Mouse (Mus musculus) embryonic facial prominence, embryonic 10.5 days (tissue): Measurements from ENCODE around the gene Slc16a10. TPM values are rescaled to one million over a fixed set of nuclear protein-coding genes. Genes with fewer than 3 reads are reported as not detected.
"Not testable (repeated sequence)": the region's sequence is repeated elsewhere in the genome, so short reads cannot be mapped to it uniquely, and the experiment has no call there.

ENCODE experiments used
- DNase-seq: peaks from one replicate; pipeline ENCODE4 v3.0.0-alpha.2; 2017; ENCODE audit warnings: low spot score
- H3K27ac ChIP-seq: fragments of 300-500 bp; sonication (generic); replicated peaks from 2 replicates; pipeline ENCODE4 v1.5.1; 2016; ENCODE audit warnings: mild to moderate bottlenecking
- H3K27me3 ChIP-seq: fragments of 300-500 bp; sonication (generic); replicated peaks from 2 replicates; pipeline ENCODE4 v1.6.1; 2016; ENCODE audit warnings: low read depth, mild to moderate bottlenecking; ENCODE audit not compliant: poor library complexity, severe bottlenecking
- H3K36me3 ChIP-seq: fragments of 300-500 bp; sonication (generic); replicated peaks from 2 replicates; pipeline ENCODE4 v1.6.1; 2016; ENCODE audit warnings: mild to moderate bottlenecking, moderate library complexity
- H3K4me1 ChIP-seq: fragments of 300-500 bp; sonication (generic); 2 replicates; pipeline ENCODE4 v1.6.1; 2016
- H3K4me3 ChIP-seq: fragments of 300-500 bp; sonication (generic); 2 replicates; pipeline ENCODE4 v1.5.1; 2016; ENCODE audit warnings: mild to moderate bottlenecking, moderate library complexity
- H3K9me3 ChIP-seq: fragments of 300-500 bp; sonication (generic); 2 replicates; pipeline ENCODE4 v1.6.1; 2016; ENCODE audit warnings: mild to moderate bottlenecking
- WGBS: fragments of 180-500 bp; shearing (Covaris S2); methylation state at CpG from one replicate; pipeline ENCODE4 v1.1.7; 2016; 5-methylcytosine and 5-hydroxymethylcytosine counted together
- polyA plus RNA-seq: library from polyadenylated mRNA; unstranded; fragments of >200 nt; fragmentation: Nextera tagmentation; extraction: Ambion mirVana; gene quantifications from 2 replicates; pipeline ENCODE4 v1.2.1, GENCODE M21; 2016

The Slc16a10 gene
- polyA plus RNA-seq, 1 experiment from 2014 or later = 7.8 TPM

GRCm38 (mm10) chr10:40025560-40025959, 116.5 kb downstream of the Slc16a10 start:
- H3K9me3 ChIP-seq = peaks cover 7% of the 10 kb centered on the region
- H3K27ac ChIP-seq = peak overlapping the region; percentile 80
- H3K4me3 ChIP-seq = peak overlapping the region; percentile 75
- DNase-seq = no peak
- peaks cover 44% of the 10 kb centered on the region for H3K27me3 ChIP-seq
- H3K4me1 ChIP-seq = peaks cover 18% of the 10 kb centered on the region
- H3K36me3 ChIP-seq = no peaks in the 10 kb centered on the region
- 60% methylated on average over 8 of the region's 8 CpGs for WGBS

- Histone ChIP-seq H3K36me3 (no peaks in the 10 kb centered on the region), H3K9me3 (peaks cover 7% of the 10 kb centered on the region), H3K27ac (peak within 1 kb of the TSS; percentile 80), H3K27me3 (peaks cover 46% of the 10 kb centered on the region), H3K4me1 (peaks cover 24% of the 10 kb centered on the region), H3K4me3 (peak within 1 kb of the TSS; percentile 75)
- 1% methylated on average over 46 of the region's 46 CpGs for WGBS
- DNase-seq = peak; percentile 91
These were observed 117.3 kb downstream of the Slc16a10 start, which contains the start of gene Mfsd4b1 for GRCm38 (mm10) chr10:40024554-40025428. Gene Mfsd4b1 (minus strand): TSS chr10:40025268.

GRCm38 (mm10) chr10:40020401-40020800, 121.7 kb downstream of the Slc16a10 start:
- H3K9me3 ChIP-seq = no peaks in the 10 kb centered on the region
- H3K36me3 ChIP-seq = no peaks in the 10 kb centered on the region
- H3K4me3 ChIP-seq = no peak overlapping the region
- no peak for DNase-seq
- 63% methylated on average over 2 of the region's 2 CpGs for WGBS
- no peak overlapping the region for H3K27ac ChIP-seq
- peaks cover 42% of the 10 kb centered on the region for H3K27me3 ChIP-seq
- peaks cover 27% of the 10 kb centered on the region for H3K4me1 ChIP-seq

- no peak for DNase-seq
- 65% methylated on average over 3 of the region's 3 CpGs for WGBS
- peaks cover 18% of the 10 kb centered on the region for H3K4me1 ChIP-seq
- no peak overlapping the region for H3K27ac ChIP-seq
- no peaks in the 10 kb centered on the region for H3K36me3 ChIP-seq
- H3K4me3 ChIP-seq = no peak overlapping the region
- peaks cover 41% of the 10 kb centered on the region for H3K27me3 ChIP-seq
- H3K9me3 ChIP-seq = no peaks in the 10 kb centered on the region
These were observed 122.6 kb downstream of the Slc16a10 start for GRCm38 (mm10) chr10:40019492-40019891.

- WGBS = 90% methylated on average over 5 of the region's 5 CpGs
- peaks cover 29% of the 10 kb centered on the region for H3K27me3 ChIP-seq
- H3K36me3 ChIP-seq = no peaks in the 10 kb centered on the region
- peaks cover 14% of the 10 kb centered on the region for H3K4me1 ChIP-seq
- no peak overlapping the region for H3K4me3 ChIP-seq
- H3K27ac ChIP-seq = no peak overlapping the region
- DNase-seq = no peak
- no peaks in the 10 kb centered on the region for H3K9me3 ChIP-seq
These were observed 123.7 kb downstream of the Slc16a10 start for GRCm38 (mm10) chr10:40018261-40018860.

- no peaks in the 10 kb centered on the region for H3K36me3 ChIP-seq
- WGBS = 84% methylated on average over 11 of the region's 11 CpGs
- no peak for DNase-seq
- H3K4me1 ChIP-seq = no peaks in the 10 kb centered on the region
- H3K27me3 ChIP-seq = no peaks in the 10 kb centered on the region
- H3K27ac ChIP-seq = no peak overlapping the region
- no peaks in the 10 kb centered on the region for H3K9me3 ChIP-seq
- H3K4me3 ChIP-seq = no peak overlapping the region
These were observed 132.5 kb downstream of the Slc16a10 start for GRCm38 (mm10) chr10:40009591-40009990.

- H3K36me3 ChIP-seq = not testable (repeated sequence)
These were observed 133.2 kb downstream of the Slc16a10 start for GRCm38 (mm10) chr10:40008847-40009246.

GRCm38 (mm10) chr10:40007953-40008352, 134.1 kb downstream of the Slc16a10 start:
- DNase-seq = no peak
- H3K4me1 ChIP-seq = no peaks in the 10 kb centered on the region
- WGBS = 86% methylated on average over 4 of the region's 4 CpGs
- H3K4me3 ChIP-seq = no peak overlapping the region
- H3K27ac ChIP-seq = no peak overlapping the region
- H3K36me3 ChIP-seq = no peaks in the 10 kb centered on the region
- no peaks in the 10 kb centered on the region for H3K9me3 ChIP-seq
- no peaks in the 10 kb centered on the region for H3K27me3 ChIP-seq

More at GRCm38 (mm10) chr10:40008847-40009246, 133.2 kb downstream of the Slc16a10 start:
- H3K27me3 ChIP-seq, H3K9me3 ChIP-seq, H3K4me1 ChIP-seq, DNase-seq, H3K27ac ChIP-seq, H3K4me3 ChIP-seq: not testable (repeated sequence)
- 79% methylated on average over 4 of the region's 4 CpGs for WGBS

GRCm38 (mm10) chr10:40006963-40007362, 135.1 kb downstream of the Slc16a10 start:
- H3K36me3 ChIP-seq = no peaks in the 10 kb centered on the region
- H3K27me3 ChIP-seq = no peaks in the 10 kb centered on the region
- H3K4me3 ChIP-seq = no peak overlapping the region
- WGBS = 59% methylated on average over 10 of the region's 10 CpGs
- H3K27ac ChIP-seq = no peak overlapping the region
- no peaks in the 10 kb centered on the region for H3K4me1 ChIP-seq
- H3K9me3 ChIP-seq = no peaks in the 10 kb centered on the region
- no peak for DNase-seq

- no peak overlapping the region for H3K4me3 ChIP-seq
- no peak overlapping the region for H3K27ac ChIP-seq
- no peak for DNase-seq
- H3K36me3 ChIP-seq = no peaks in the 10 kb centered on the region
- no peaks in the 10 kb centered on the region for H3K9me3 ChIP-seq
- 87% methylated on average over 2 of the region's 2 CpGs for WGBS
- no peaks in the 10 kb centered on the region for H3K4me1 ChIP-seq
- no peaks in the 10 kb centered on the region for H3K27me3 ChIP-seq
These were observed 141.3 kb downstream of the Slc16a10 start for GRCm38 (mm10) chr10:40000746-40001145.

- Histone ChIP-seq H3K4me3 (no peak overlapping the region), H3K9me3 (no peaks in the 10 kb centered on the region), H3K36me3 (no peaks in the 10 kb centered on the region), H3K27ac (no peak overlapping the region), H3K27me3 (no peaks in the 10 kb centered on the region), H3K4me1 (no peaks in the 10 kb centered on the region)
- DNase-seq = no peak
- 63% methylated on average over 4 of the region's 4 CpGs for WGBS
These were observed 150.9 kb downstream of the Slc16a10 start for GRCm38 (mm10) chr10:39991155-39991554.

- no peaks in the 10 kb centered on the region for H3K27me3 ChIP-seq
- WGBS = 88% methylated on average over 12 of the region's 12 CpGs
- no peaks in the 10 kb centered on the region for H3K4me1 ChIP-seq
- H3K4me3 ChIP-seq = no peak within 1 kb of the TSS
- H3K36me3 ChIP-seq = no peaks in the 10 kb centered on the region
- no peak for DNase-seq
- H3K27ac ChIP-seq = no peak within 1 kb of the TSS
- H3K9me3 ChIP-seq = no peaks in the 10 kb centered on the region
These were observed 155.6 kb downstream of the Slc16a10 start, which contains the start of gene Mfsd4b5 for GRCm38 (mm10) chr10:39986466-39986865. Gene Mfsd4b5 (minus strand): TSS chr10:39986646.
